Mouse (Mus musculus) erythroblast, embryonic 14.5 days (primary cell): ENCODE measurements around the gene Lrpprc.

Experiments
- GATA1 ChIP-seq: IDR thresholded peaks from 2 replicates; pipeline ENCODE4 v1.6.1; 2012; ENCODE audit warnings: low read length, inconsistent platforms, mixed read lengths
- TAL1 ChIP-seq: IDR thresholded peaks from 3 replicates; pipeline ENCODE4 v1.6.1; 2012; ENCODE audit warnings: low read length, inconsistent platforms, mixed read lengths

GRCm38 (mm10) chr17:84785176-84785575, 5.4 kb downstream of the Lrpprc start:
- TF ChIP-seq TAL1 (no peak), GATA1 (no peak)
